Mouse (Mus musculus): ENCODE data around the gene Piezo1. TPM values are rescaled to one million over a fixed set of nuclear protein-coding genes. Genes with fewer than 3 reads are reported as not detected.

The Piezo1 gene
- total RNA-seq, 2 experiments from 2014 or later: 14.3 to 15.9 TPM

DNA sequence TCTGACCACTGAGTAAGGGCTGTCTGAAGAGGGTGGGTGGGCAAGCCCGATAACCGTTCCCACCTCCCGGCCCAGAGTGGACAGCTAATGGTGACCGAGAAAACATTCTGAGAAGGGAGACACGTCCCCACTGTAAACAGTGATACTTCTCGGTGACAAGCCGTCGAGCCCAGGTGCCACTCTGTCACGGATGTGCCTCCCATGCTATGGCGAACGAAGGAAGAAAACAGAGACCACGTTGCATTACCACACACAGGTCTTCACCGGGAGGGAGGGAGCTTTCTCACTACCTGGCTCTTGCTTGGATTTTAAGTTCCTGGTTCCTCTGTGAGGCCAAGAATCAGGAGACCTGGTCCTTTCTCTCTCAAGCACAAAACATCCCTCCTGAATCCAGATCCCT is 2.8 kb downstream of the Piezo1 start:
- intact Hi-C loops (cut with DNase I): no loop called here

DNA sequence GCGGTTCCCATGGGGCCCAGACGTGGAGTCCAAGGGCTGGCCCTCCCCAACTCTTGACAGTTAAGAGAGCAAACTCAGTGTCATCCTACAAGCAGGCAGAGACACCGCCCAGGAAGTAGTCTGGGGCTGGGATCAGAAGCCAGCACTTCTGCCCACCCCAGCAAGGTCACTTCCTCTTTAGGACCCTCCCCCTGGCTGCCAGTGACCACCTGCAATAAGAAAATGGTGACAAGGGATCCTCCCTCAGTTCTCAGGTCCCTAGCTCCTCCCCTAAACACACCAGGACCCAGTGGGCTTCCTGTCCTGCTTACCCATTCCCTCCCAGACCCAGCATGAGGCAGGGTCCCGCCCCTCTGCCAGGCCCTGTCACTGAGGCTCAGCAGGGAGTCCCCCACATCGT is 3.3 kb downstream of the Piezo1 start:
- intact Hi-C loops (cut with DNase I): no loop called here
- DNase-seq: no peak

More for the DNA sequence above, 2.8 kb downstream of the Piezo1 start:
- no peak for DNase-seq

DNA sequence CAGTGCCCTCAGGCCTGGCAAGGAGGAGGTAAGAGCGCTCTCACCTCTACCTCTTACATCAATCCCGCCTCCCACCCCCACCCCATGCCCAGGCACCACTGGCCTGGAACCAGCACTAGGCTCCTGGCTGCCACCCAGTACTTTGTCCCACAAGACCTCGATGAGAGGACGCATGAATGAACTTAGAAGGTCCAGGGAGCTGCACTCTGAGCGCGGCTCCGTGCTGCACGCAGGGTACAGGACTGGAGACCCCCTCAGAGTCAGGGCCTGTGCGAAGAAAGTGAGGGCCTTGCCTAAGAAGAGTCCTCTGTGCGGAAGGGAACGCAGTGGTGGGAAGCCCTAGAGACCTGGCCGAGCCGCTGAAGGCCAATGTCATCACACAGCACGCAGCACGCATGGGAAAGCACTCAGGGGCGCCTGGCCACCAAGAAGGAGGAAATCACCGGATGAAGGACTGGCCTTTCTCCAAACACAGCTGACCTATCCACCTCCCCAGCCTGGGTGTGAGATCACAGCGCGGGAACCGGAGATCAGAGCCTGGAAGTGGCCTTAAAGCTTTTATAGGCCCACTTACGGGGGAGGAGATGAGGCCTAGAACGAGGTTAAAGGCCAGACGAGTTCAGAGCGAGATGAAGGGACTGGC is 4.2 kb downstream of the Piezo1 start:
- intact Hi-C loops (cut with DNase I): no loop called here
- peak in 1 of 2 experiments; percentile 57 for DNase-seq

DNA sequence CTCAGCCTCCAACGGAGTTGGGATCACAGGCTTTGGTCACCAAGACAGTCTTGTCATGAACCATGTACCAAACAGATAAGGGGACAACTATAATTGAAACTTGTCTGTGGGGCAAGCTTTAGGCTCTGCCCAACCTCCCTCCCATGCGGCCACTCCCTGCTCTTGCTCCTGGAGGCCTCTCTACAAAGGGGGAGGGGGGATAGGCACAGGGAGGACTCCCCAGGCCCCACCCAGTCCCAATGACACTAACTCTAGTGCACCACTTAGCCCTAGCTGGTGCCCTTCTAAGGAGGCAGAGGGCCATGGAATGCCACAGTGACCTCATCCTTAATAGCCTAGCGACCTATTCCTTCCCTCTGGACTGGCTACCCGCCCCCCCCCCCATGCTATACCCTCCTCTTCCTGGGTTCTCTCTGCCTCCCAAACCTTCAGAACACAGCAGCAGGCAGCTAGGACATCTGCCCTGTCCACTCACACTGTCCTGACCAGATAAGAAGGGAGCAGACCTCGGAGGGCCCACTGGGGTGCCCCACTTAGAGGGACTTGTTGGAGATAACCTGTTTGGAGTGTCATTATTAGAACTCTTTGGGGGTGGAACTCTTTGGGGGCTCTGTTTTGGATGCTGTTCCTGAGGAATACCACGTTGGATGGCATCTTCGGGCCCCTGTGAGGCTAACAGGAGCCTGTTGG is 4.9 kb downstream of the Piezo1 start:
- DNase-seq: no peak
- intact Hi-C loops (cut with DNase I): no loop called here

- DNase-seq: no peak
- intact Hi-C loops (cut with DNase I): no loop called here
These were observed 7.0 kb downstream of the Piezo1 start for GRCm38 (mm10) chr8:122544138-122544537.

- intact Hi-C loops (cut with DNase I): no loop called here
- DNase-seq: no peak
These were observed 12.6 kb downstream of the Piezo1 start for GRCm38 (mm10) chr8:122538310-122539076.

DNA sequence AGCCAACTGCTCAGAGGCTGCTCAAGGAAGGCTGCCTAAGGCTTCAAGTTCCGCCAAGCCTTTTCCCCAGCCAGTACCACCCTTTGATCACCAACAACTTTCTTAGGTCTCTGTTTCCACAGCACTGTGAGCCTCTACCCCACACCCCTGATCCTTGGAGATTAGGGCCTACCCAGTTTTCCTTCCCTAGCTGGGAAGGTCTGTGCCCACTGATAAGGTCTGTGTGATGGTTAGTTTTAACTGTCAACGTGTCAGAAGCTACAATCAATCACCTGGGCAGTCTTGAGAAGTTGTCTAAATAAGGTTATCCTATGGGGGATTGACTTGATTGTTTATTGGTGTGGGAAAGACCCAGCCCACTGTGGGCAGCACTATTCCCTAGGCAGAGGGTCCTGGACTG is 13.3 kb downstream of the Piezo1 start:
- intact Hi-C loops (cut with DNase I): no loop called here
- DNase-seq: no peak

DNA sequence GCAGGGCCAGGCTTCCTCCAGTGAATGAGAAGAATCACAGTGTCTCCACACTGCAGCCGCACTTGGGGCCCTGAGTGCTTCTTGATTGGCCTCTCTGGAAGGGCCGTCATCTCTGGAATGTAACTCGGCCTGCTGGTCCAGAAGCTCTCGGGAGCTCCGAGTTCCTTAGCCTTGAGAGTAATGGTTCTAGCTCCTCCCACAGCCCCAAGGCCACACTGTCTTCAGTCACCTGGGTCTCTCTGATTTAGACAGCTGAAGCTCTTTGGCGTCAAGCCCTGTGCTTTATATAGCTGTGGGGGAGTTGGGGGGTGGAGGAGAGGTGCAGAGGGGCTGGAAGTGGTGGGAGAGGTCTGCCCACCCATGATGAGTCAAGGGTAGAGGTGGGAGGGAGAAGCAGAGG is 14.1 kb downstream of the Piezo1 start:
- intact Hi-C loops (cut with DNase I): no loop called here
- no peak for DNase-seq

DNA sequence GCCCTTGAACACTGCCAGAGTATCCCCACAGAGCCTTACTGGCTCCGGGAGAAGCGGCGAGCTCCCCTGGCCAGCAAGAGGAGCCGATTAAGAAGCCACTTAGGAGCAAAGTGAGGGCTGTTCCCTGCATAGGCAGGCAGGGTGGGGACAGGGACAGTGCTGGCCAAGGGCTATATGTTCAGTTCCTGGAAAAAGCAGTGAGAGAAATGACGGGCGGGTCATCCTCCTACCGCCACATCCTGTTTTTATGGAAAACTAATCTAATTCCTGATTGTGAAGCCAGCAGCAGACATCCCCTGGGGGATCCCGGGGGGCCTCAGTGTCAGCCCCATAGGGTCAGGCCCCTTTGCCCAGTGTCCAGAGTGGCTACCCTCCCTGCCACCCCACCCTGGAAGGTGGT is 19.8 kb downstream of the Piezo1 start:
- intact Hi-C loops (cut with DNase I): no loop called here
- no peak for DNase-seq

GRCm38 (mm10) chr8:122529159-122529558 is 22.0 kb downstream of the Piezo1 start:
- intact Hi-C loops (cut with DNase I): no loop called here
- DNase-seq: no peak

DNA sequence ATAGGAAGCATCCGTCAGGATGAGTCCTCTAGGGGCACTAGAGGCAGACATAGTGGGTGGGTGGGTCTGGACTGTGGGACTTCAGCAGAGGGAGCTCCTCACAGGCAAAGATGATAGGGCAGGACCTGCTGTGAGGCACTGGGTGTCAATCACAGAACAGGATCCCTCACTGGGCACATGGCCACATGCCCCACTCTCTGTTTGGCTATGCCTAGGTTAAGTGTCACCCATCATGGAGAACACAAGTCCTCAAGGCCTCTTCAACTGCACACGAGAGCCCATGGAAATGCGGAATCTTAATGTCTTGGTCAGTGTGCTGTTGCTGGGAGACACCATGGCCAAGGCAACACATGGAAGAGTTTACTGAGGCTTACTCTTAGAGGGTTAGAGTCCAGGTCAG is 23.2 kb downstream of the Piezo1 start:
- intact Hi-C loops (cut with DNase I): no loop called here
- DNase-seq: no peak

- DNase-seq: no peak
- intact Hi-C loops (cut with DNase I): no loop called here
These were observed 24.5 kb downstream of the Piezo1 start for GRCm38 (mm10) chr8:122526526-122527170.

DNA sequence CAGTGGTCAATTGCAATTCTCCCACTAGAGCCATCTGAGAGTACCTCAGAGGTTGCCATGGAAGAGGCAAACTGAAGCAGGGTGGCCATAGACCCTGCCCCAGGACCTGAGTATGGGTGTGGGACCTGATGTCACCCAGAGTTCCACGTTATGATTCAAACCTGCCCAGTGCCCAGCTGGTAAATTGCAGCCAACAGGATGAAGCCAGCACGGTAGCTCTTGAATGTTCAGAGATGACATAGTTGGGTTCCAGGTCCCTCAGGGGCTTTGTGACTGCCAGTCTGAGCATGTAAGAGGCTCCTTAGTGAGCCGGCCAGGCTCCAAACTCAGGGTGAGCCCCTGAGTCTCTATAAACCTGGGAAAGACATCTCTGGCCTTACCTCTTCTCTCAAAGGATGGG is 25.0 kb downstream of the Piezo1 start:
- DNase-seq: no peak
- intact Hi-C loops (cut with DNase I): no loop called here

DNA sequence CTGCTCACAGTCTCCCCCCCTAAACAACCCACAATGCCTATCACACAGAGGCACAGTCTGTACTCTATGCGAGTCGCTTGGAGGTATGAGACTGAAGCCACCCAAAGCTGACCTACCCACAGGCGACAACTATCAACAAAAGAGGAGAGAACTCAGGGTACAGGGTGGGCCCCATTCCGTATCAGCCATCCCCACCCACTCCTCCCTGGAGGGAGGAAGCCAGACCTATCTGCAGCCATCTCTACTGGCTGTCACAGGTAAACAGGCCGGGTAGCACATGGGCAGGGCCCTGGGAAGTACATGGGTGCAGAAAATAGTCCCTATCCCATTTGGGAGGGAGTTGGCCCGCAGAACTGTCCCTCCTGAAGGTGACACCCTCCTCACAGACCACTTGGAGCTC is 26.1 kb downstream of the Piezo1 start:
- DNase-seq: no peak
- intact Hi-C loops (cut with DNase I): no loop called here

- intact Hi-C loops (cut with DNase I): no loop called here
- DNase-seq: no peak
These were observed 26.6 kb downstream of the Piezo1 start for GRCm38 (mm10) chr8:122524506-122524905.

- DNase-seq: no peak
- intact Hi-C loops (cut with DNase I): no loop called here
These were observed 27.3 kb downstream of the Piezo1 start for GRCm38 (mm10) chr8:122523652-122524360.

DNA sequence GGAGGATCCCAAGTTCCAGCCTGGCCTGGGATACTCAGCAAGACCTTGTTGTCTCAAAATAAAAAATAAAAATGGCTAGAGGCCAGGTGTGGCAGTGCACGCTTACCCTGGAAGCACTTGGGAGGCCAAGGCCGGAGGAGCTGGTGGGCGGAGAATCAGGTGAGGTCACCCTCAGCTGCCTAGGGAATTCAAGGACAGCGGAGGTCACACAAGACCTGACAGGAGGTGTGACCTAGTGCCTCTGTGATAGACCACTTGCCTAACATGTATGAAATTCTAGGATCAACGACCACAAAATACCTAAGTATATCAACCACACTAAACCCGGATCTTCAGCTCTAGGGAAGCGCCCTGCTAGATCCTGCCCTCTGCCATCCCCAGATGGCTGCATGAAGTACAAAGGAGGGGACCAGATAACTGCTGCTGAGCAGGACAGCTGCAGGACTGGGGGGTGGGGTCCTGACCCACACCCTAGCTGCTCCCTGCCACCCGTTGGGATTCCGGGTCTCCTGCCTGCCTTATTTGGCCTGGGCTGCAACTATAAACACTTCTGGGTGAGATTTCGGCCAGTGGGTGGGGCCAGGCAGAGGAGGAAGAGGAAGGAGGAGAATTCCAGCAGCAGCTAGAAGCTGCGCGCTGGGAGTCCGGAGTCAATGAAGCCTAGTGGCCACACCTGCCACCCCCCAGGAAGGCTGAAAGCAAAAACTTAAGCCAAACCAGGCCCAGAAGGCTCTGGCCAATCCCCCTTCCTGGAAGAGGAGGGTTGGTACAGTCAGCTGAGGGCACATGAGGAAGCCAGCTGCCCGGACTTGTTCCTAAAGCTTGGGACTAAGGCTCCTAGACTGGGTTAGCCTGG is 28.1 kb downstream of the Piezo1 start:
- peak in 1 of 2 experiments; percentile 47 for DNase-seq
- intact Hi-C loops (cut with DNase I): no loop called here

GRCm38 (mm10) chr8:122520611-122521010 is 30.5 kb downstream of the Piezo1 start:
- intact Hi-C loops (cut with DNase I): no loop called here
- no peak for DNase-seq

GRCm38 (mm10) chr8:122517541-122518190 is 33.5 kb downstream of the Piezo1 start:
- no peak for DNase-seq
- intact Hi-C loops (cut with DNase I): no loop called here
